In genomic region chr5:16922473-16922872, GRCm38 (mm10) we compare ENCODE assay signal across 35 mouse cellular contexts.
"Had no signal": no experiment of that assay in that cellular context is flagged by ENCODE, and none has a peak within 500 bp of the region (broad histone marks: within the 10 kb centered on the region; RNA-seq: fewer than 3 reads in every experiment).

No protein-coding gene starts in this region.

- H3K9ac ChIP-seq: heart, embryonic 12.5 days; heart, embryonic 13.5 days; heart, embryonic 15.5 days; hindbrain, embryonic 12.5 days; hindbrain, embryonic 13.5 days; hindbrain, embryonic 14.5 days; hindbrain, embryonic 15.5 days; intestine, embryonic 15.5 days; kidney, embryonic 15.5 days had no signal

- H3K27me3 ChIP-seq: heart, embryonic 12.5 days; heart, embryonic 13.5 days; heart, embryonic 15.5 days; hindbrain, embryonic 12.5 days; hindbrain, embryonic 13.5 days; hindbrain, embryonic 15.5 days; intestine, embryonic 15.5 days; kidney, embryonic 15.5 days had no signal

- H3K9me3 ChIP-seq: heart, embryonic 10.5 days; heart, embryonic 12.5 days; heart, embryonic 13.5 days; heart, embryonic 15.5 days; hindbrain, embryonic 10.5 days; hindbrain, embryonic 12.5 days; hindbrain, embryonic 13.5 days; hindbrain, embryonic 15.5 days; intestine, embryonic 15.5 days; kidney, embryonic 15.5 days had no signal

- DNase-seq: heart, postnatal 10 days; heart, postnatal 14 days; heart, postnatal 36 days; heart, postnatal 4 days; kidney, adult 11 months; kidney, adult 18-20 months; kidney, adult 2 months; kidney, adult 8-10 months; kidney, adult 9 months; kidney, postnatal 10 days; kidney, postnatal 14 days; kidney, postnatal 25 days; kidney, postnatal 36 days; kidney, postnatal 4 days; layer of hippocampus, adult 9-11 months; layer of hippocampus, postnatal 36 days had no signal

- H3K4me1 ChIP-seq: heart, embryonic 10.5 days; heart, embryonic 12.5 days; heart, embryonic 13.5 days; heart, embryonic 15.5 days; hindbrain, embryonic 10.5 days; hindbrain, embryonic 12.5 days; hindbrain, embryonic 13.5 days; hindbrain, embryonic 15.5 days; intestine, embryonic 15.5 days; kidney, embryonic 15.5 days had no signal

- H3K4me2 ChIP-seq: heart, embryonic 11.5 days; heart, embryonic 12.5 days; heart, embryonic 13.5 days; heart, embryonic 15.5 days; hindbrain, embryonic 12.5 days; hindbrain, embryonic 13.5 days; hindbrain, embryonic 14.5 days; hindbrain, embryonic 15.5 days; intestine, embryonic 15.5 days; kidney, embryonic 15.5 days had no signal

- ATAC-seq: hindbrain, embryonic 16.5 days; hindbrain, postnatal 0 days; inflammation-experienced regulatory T-cells, adult 6 months; intestine, embryonic 15.5 days; intestine, embryonic 16.5 days; intestine, postnatal 0 days had no signal

- H3K4me3 ChIP-seq: heart, embryonic 10.5 days; heart, embryonic 12.5 days; heart, embryonic 13.5 days; heart, embryonic 15.5 days; hindbrain, embryonic 10.5 days; hindbrain, embryonic 12.5 days; hindbrain, embryonic 13.5 days; hindbrain, embryonic 15.5 days; intestine, embryonic 15.5 days; kidney, embryonic 15.5 days; layer of hippocampus, adult 2 months had no signal

- H3K27ac ChIP-seq: heart, embryonic 10.5 days; heart, embryonic 13.5 days; heart, embryonic 15.5 days; hindbrain, embryonic 10.5 days; hindbrain, embryonic 12.5 days; hindbrain, embryonic 13.5 days; hindbrain, embryonic 14.5 days; hindbrain, embryonic 15.5 days; hindbrain, postnatal 0 days; intestine, embryonic 15.5 days; kidney, embryonic 15.5 days; kidney, postnatal 0 days; layer of hippocampus, adult 2 months had no signal

- H3K36me3 ChIP-seq: heart, embryonic 10.5 days; heart, embryonic 12.5 days; heart, embryonic 13.5 days; heart, embryonic 15.5 days; hindbrain, embryonic 10.5 days; hindbrain, embryonic 12.5 days; hindbrain, embryonic 13.5 days; hindbrain, embryonic 15.5 days; intestine, embryonic 15.5 days; kidney, embryonic 15.5 days had no signal
